Mouse (Mus musculus) cerebellum, adult (tissue): ENCODE measurements around the gene Plcxd1.
"Not testable (repeated sequence)": the region's sequence is repeated elsewhere in the genome, so short reads cannot be mapped to it uniquely, and the experiment has no call there.

Source experiments
- ATAC-seq: cut with Nextera tagmentation; 2 replicates; pipeline ENCODE4 v1.9.2; 2017; ENCODE audit warnings: mild to moderate bottlenecking, moderate library complexity, mixed read lengths; ENCODE audit not compliant: insufficient number of reproducible peaks, low FRiP score, low TSS enrichment

The Plcxd1 gene

DNA sequence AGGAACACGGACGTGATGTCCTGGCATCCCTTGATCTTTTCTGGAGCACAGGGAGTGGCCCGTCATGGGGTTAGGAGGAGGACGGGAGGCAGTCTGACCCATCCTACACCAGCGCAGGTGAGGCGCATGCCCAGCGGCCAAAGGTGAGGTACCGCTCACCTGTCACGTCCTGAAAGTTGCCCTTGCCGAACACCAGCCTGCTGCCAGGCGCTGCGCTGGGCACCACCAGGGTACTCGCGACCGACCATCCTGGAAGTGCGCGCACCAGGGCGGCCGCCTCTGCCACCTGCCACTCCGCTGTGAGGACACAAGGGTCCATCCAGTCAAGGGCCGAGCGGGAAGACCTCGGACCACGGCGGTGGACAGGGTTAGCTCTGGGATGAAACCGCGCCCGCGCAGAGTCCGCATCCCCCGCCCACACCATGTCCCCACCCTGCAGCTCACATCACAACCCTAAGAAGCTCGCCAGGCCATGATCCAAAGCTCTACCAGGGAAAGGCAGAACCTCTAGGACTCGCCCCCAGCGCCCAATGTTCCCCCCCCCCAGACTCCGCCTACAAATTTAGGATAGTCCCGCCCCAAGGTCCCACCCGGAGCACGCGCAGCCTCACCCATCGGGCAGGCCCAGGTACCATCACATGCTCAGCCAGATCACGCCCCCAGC lies 7.3 kb downstream of the Plcxd1 start:
- ATAC-seq = peak; percentile 7; the same call in 1 of the 2 replicates

DNA sequence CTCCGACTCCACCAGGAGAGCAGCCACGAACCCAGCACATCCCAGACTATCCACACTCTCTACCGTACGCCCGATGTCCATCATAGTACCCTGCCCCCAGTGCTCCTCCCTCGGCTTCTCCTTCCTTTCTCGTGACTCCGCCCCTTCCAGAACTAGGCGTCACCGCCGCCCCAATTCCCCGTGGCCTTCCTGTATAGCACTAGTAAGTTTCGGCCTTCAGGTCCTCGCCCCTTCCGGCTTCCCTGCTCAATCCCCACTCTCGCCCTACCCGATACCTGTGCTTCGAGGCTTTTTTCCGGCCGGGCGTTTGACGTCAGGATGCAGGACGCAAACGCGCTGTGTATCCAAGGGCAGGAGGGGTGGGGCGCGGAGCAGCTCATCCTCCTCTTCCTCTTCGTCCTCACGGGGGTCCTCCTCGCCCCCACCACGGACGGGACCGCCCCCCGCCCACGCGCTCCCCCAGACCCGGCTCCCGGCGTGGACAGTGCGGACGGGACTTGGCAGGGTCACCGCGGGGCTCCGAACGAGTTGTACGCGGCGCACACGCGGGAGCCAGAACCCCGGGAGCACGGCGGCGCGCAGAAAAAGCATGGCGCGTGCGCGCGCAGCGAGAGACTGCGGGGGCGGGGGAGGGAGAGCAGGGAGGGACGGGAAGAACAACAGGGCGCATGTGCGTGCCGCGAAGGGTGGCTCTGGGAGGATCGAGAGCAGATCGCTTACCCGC lies 8.0 kb downstream of the Plcxd1 start, which contains the start of gene Gtpbp6:
TSS of gene Gtpbp6 (minus strand) at position 617 of the 724 bp plus-strand sequence.
- peak; percentile 69 for ATAC-seq

DNA sequence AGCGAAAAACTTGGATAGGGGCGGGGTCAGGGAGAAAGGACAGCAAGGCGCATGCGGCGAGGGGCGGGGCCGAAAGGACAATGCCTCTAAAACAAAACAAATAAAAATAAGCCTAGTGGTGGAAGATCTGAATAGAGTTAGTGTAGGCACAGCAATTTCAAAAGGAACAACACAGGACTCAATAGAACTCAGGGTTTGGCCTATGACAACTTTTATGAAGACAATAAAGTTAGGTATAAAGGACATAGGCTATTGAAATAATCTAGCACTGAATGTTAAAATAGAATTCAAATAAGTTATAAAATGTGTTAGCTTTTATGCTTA lies 8.5 kb downstream of the Plcxd1 start:
- ATAC-seq = no peak

DNA sequence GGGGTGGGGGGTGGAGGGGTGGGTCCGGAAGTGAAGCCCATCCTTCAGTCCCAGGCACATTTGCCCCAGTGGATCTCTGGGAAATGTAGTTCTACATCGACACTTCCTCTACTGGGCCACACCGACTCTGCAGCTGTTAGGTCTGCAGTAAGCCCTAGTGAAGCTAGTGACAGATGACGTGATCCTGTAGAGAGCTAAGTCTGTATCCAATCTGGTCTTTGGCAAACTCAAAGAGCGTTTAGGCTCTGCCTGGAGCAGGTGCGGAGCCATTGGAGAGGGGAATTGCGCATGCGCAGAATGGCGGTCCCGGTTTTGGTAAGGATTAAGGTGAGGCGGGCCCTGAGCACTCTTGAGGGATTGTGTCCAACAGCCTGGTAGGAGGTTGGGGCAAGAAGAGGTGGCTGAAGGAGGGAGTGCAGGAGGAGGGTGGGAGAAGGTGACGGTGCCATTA lies 10.2 kb downstream of the Plcxd1 start, which contains the start of gene Zfp605:
TSS of gene Zfp605 (plus strand) at position 102 of the 451 bp plus-strand sequence.
- ATAC-seq = peak; percentile 63

DNA sequence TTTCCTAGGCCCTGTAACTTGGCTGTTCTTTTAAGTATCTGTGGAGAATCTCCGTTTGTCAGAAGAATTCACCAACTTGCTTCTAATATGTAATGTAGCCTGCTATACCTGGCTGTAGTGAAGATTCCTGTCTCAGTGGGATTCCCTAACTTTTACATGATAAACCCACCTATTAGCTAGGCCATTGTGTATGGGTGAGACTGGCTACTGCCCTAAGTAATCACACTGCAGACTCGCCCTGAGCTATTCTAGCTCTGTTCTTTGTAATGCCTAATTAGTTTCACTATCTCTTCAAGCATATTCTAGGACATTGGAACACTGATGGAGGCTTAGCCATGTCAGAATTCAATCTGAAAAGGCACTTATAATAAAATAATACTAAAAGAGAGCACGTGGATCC lies 22.6 kb downstream of the Plcxd1 start:
- not testable (repeated sequence) for ATAC-seq

DNA sequence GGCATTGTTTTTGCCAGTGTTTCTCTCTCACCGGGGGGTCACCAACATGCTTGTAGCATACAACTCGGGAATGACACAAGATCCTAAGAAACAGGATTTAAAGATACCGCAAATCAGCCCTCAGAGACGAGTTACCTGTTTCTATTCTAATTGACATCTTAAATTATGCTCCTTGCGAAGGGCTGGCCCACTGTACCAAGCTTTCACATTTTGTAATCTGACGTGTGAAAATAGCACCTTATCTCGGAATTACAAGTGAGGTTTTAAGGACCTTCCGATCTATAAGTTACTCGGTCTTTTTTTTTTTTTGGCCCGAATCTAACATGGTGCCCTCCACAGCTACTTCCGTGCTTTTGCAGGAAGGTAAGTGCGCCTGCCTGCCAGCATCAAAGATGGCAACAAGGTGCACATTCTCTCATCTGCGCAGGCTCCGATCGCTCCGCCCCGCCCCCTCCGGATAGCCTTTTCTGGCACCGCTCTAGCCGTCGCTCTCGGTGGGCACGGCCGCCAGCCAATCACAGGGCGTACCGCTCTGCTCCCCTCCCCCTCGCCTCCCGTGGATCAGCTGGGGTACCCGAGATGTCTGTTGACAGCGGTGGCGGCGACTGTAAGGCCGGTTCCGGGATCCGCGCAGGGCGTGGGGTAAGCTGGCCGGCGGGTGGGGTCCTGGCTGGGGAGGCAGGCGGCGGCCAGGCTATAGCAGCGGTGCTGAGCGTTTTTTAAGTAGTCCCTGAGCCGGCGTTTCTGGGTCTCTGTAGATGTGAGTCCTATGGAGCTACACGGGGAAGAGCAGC lies 35.7 kb downstream of the Plcxd1 start, which contains the start of gene Chfr:
TSS of gene Chfr (plus strand) at position 550 of the 794 bp plus-strand sequence.
- peak; percentile 96 for ATAC-seq

DNA sequence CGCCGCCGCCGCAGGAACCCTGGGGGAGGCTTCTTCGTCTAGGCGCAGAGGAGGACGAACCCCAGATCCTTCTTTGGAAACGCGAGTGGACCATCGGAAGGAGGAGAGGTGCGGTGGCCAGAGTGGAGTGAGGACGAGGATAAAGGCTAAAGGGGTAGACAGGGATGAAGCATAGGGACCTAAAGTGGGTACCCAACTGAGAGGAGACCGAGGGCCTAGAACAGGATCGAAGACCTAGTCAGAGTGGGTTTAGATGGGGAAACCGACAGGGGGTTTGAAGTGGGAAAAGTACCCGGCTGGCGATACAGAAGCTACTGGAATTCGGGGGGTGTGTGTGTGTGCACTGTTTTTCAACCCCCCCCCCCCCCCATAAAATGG lies 36.3 kb downstream of the Plcxd1 start:
- ATAC-seq = 0 out of 2 replicates have a peak, but pooled peaks have one; percentile 2

DNA sequence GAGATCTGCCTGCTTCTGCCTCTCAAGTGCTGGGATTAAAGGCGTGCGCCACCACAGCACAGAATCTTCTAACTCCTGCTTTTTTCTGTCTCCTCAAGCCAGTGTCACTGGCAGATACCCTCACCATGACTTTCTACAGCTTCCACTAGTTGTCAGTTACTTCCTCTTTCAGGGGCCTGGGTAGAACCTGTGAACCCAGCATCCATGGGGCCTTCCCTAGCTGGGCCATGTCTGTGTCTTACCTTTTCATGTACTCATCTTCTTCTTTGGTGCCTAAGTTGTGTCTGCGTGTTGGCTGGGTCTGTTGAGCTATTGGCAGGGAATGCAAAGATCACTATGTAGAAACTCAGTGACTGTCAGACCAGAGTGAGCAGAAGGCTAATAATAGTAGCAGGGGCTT lies 38.0 kb downstream of the Plcxd1 start:
- no peak for ATAC-seq

DNA sequence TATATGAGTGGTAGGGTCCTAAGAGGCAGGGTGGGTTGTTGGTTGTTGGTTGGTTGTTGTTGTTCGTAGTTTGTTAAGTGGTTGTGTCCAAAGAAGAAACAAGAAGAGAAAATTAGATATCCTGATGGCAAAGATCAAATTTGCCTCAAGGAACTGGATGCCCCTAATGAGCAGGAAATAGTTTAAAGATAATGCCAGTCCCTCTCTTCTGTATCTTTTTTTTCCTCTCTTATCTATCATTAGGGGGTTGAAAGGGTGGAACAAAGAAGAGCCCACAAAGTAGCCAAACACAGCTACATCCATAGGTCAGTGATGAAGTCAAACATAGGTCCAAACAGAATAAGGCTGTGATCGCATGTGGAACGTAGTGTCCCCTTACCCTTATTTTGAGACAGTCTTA lies 39.6 kb downstream of the Plcxd1 start:
- no peak for ATAC-seq

DNA sequence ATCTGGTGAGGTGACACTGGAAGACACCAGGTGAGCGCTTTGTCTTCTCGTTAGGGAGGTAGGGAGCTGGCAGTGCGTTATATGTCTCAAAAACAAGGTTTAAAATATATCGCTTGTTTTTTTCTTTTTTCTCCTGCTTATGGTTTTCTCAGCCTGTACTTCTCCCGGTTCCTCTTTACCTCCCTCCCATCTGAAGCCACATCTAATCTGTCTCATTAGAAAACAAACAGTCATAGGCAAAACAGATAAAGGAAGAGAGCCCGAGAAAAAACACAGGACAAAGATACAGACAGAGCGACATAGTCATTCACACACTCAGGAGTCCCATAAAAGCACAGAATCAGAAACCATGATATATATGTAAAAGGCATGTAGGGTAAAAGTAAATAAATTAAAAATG lies 40.7 kb downstream of the Plcxd1 start:
- ATAC-seq = no peak

DNA sequence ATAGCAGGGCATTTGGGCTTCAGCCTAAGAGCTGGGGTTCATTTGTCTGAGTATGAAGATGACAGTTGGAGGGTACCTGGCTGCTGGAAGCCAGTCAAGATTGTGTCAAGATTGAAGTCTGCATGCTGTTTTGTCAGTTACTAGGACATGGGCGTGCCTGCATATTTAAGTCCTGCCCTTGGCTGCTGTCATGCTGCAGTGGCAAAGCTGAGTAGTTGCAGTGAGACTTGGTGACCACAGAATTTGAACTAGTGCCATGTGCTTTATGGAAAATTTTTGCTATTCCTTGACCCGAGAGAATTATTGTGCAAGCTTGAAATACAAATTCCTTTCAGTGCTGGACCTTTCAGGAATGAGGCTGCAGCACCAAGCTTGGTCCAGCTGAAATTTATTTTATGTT lies 42.5 kb downstream of the Plcxd1 start:
- ATAC-seq = no peak

DNA sequence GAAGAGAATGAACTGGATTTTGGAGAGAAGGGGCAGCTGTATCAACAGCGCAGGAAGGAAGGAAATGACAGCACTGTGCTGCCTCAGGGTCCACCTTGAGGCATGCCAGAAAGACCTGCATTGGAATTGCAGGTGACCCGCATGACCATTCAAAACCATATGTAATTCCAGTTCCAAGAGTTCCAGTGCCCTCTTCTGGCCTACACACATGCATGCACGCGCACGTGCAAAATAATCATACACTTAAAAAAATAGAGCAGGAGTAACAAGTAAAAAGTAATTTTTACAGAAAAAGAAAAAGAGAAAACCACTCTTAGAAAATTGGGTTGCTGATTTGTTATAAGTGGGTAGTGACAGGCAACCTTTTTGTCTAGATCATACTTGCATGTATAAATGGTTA lies 43.2 kb downstream of the Plcxd1 start:
- ATAC-seq = no peak
